Mouse (Mus musculus) T-helper 17 cell (primary cell): ENCODE results near the gene Ino80b.

Experiments used
- in situ Hi-C, 2 experiments: fragments of 300-600 bp; cut with MboI, MseI; formaldehyde crosslinking; loops; 1 replicate in 1 of 2; 2 replicates in 1 of 2; pipeline ENCODE4 v1.15.1; 2025; ENCODE audit warnings: high pct_unique_total_duplicates in 2 of 2

Ino80b gene

DNA sequence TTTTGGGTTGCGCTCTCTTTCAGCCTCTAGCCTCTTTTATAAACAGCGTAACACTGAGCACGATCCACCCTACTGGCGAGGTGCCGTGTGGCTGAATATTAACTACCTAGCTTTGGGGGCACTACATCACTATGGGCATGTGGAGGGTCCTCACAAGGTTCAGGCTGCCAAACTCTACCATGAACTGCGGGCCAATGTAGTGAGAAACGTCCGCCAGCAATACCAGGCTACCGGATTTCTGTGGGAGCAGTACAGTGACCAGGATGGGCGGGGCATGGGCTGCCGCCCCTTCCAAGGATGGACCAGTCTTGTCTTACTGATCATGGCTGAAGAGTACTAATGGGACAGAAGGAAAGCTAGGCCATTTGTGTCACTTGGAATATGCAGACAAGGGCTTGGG lies 6.9 kb downstream of the Ino80b start:
- in situ Hi-C loops: loop anchor here in 1 of 2 experiments (5.0 to 10.0 kb wide), 2 partner anchors 46 to 876 kb away; partner anchors contain the start of gene Tlx2

DNA sequence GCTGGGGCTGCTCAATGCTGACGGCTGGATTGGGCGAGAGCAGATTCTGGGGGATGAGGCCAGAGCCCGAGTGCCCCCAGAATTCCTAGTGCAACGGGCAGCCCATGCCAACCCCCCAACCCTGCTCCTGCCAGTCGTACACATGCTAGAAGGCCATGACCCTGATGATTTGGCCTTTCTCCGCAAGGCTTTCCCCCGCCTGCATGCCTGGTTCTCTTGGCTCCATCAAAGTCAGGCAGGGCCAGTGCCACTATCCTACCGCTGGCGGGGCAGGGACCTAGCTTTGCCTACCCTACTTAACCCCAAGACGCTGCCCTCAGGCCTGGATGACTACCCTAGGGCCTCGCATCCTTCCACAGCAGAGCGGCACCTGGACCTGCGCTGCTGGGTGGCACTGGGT lies 7.6 kb downstream of the Ino80b start:
- in situ Hi-C loops: loop anchor here in 1 of 2 experiments (5.0 to 10.0 kb wide), 2 partner anchors 45 to 877 kb away; partner anchors contain the start of gene Tlx2

DNA sequence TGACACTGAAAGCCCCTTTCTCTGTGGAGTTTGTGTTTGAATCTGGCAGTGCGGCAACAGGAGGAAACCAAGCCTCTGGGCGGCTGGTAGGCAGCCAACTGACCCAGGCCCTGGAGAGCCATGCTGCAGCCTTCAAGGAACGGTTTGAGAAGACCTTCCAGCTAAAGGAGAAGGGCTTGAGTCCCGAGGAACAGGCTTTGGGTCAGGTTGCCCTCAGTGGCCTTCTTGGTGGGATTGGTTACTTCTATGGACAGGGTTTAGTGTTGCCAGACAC lies 8.1 kb downstream of the Ino80b start:
- in situ Hi-C loops: loop anchor here in 1 of 2 experiments (5.0 to 10.0 kb wide), 2 partner anchors 45 to 878 kb away; partner anchors contain the start of gene Tlx2

DNA sequence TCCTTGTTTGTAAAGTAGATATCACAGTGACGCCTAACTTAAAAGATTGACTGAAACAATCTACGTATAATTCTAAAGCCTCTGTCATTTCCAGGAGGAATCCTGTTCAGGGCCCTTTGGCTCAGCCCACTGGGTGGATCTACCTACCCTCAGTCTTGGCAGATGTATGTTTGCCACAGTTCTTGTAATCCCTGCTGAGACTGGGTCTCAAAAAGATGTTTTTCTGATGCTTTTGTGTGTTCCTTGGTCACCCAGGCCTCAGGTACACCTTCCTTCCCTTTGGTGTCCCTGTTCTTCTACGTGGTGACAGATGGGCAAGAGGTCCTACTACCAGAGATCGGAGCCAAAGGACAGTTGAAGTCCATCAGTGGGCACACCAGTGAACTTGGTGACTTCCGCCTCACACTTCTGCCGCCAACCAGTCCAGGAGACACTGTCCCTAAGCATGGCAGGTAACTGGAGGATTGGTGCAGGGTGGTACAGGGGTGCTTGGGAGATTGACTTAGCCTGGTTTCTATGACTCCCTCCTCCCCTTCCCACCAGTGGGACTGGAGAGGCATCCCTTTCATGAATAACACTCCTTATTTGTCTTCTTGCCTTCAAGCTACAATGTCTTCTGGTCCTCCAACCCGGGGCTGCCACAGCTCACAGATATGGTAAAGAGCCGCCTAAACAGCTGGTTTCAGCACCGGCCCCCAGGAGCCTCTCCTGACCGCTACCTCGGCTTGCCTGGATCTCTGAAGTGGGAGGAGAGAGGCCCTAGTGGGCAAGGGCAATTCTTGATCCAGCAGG lies 8.7 kb downstream of the Ino80b start:
- in situ Hi-C loops: loop anchor here in 1 of 2 experiments (5.0 to 10.0 kb wide), 2 partner anchors 44 to 878 kb away; partner anchors contain the start of gene Tlx2

DNA sequence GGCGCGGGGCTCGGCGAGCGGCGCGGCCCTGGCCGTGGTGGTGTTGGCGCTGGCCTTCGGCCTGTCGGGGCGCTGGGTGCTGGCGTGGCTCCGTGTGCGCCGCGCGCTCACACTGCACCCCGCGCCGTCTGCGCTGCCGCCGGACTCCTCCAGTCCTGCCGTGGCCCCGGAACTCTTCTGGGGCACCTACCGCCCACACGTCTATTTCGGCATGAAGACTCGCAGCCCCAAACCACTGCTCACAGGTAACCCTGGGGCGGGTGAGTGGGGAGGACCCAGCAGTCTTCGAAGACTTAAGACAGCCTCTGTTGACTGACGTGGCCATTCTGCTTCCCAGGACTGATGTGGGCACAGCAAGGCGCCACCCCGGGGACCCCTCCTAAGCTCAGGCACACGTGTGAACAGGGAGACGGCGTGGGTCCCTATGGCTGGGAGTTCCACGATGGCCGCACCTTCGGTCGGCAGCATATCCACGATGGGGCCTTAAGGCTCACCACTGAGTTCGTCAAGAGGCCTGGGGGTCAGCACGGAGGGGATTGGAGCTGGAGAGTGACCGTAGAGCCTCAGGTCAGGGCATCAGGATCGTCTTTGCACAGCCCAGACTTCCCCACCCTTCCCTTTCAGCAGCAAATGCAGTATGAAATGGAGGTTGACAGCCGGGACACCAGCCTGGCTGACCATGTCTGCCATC lies 9.4 kb downstream of the Ino80b start:
- in situ Hi-C loops: loop anchor here in 1 of 2 experiments (5.0 to 10.0 kb wide), 2 partner anchors 44 to 879 kb away; partner anchors contain the start of gene Tlx2

DNA sequence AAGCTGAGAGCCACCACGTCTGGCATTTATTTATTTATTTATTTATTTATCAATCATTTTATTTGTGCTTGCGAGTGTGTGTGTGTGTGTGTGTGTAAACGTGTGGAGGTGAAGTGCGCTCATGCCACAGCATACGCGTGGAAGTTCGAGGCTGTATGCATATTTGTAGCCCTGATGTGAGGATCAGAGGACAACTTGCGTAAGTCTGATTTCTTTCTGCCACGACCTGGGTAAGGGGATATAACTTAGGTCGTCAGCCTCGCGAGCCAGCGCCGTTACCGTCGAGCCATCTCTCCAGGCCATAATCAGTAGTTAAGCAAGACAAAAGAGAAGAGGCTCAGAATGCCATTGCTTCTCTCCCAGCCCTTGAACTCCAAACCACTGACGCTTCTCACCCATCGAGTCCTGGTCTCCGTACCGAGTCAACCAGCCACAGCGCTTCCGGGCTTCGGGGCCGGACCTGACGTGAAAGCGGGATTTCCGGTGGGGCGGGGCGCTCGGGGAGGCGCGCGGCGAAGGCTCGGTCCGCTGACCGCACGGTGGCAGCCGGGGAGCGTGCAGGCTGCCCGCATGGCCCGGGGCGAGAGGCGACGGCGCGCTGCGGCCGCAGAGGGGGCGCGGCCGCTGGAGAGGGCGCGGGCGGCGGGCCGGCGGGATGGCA lies 10.1 kb downstream of the Ino80b start, which contains the start of gene Mogs:
TSS of gene Mogs (plus strand) at position 486 of the 661 bp plus-strand sequence.
- in situ Hi-C loops: loop anchor here in 1 of 2 experiments (5.0 to 10.0 kb wide), 2 partner anchors 43 to 880 kb away; partner anchors contain the start of gene Tlx2

DNA sequence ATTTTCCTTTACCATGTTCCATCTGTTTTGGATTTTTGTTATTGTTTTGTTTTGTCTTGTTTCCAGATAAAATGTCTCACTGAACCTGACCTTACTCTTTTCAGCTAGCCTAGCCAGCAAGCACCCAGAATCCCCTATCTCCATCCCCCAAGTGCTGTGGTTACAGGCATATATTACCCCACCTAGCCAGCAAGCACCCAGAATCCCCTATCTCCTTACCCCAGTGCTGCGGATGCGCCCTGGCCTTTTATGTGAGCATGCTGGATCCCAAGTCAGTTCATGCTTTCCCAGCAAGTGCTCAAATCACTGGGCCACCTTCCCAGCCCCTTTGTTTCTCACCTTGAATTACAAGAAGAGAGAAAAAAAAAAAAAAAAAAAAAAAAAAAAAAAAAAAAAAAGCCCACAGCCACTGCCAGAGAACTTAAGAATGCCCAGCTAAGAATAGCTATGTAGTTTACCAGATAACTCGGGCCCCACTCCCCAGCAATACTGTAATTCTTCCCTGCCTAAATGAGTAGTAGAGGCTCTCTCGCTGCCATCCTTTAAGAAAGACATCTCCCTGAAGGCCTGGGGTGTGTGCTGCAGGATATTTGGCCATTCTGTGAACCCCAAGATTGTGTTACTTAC lies 13.6 kb downstream of the Ino80b start:
- in situ Hi-C loops: loop anchor here in 1 of 2 experiments (10.0 kb wide), 1 partner anchor 883 kb away; no protein-coding TSS in a partner anchor

DNA sequence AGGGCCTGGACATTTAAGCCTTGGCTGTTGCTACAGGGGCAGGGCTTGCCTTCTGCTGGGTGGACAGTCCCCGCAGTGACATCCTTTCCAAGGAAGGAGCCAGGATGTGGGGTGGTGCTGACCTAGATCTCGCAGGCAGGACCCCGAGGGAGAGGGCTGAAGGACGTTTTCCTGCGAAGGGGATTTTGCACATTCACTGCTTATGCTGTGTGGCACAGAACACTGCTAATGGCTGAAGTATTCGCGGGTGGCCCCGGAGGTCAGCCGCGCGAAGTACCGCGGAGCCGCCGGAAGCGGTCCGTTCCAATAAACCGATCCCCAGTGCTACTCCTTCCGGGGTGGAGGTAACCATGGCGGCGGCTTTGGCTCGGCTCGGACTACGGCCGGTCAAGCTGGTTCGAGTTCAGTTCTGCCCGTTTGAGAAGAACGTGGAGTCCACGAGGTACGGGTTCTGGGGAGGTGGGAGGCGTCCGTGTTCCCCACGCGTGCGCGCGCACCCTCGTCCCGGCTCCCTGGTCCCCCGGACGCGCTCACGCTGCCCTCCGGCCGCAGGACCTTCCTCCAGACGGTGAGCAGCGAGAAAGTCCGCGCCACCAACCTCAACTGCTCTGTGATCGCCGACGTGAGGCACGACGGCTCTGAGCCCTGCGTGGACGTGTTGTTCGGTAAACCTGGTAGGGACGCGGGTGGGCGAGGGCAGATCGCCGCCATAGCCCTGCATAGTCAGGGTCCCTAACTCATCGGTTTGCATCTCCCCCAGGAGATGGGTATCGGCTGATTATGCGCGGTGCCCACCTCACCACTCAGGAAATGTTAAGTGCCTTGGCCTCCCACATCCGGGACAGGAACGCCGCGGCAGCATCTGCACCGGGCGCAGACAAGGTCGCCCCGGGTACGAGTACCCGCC lies 16.2 kb downstream of the Ino80b start, which contains the start of gene Mrpl53:
TSS of gene Mrpl53 (plus strand) at position 279 of the 907 bp plus-strand sequence.
- in situ Hi-C loops: no loop called here

DNA sequence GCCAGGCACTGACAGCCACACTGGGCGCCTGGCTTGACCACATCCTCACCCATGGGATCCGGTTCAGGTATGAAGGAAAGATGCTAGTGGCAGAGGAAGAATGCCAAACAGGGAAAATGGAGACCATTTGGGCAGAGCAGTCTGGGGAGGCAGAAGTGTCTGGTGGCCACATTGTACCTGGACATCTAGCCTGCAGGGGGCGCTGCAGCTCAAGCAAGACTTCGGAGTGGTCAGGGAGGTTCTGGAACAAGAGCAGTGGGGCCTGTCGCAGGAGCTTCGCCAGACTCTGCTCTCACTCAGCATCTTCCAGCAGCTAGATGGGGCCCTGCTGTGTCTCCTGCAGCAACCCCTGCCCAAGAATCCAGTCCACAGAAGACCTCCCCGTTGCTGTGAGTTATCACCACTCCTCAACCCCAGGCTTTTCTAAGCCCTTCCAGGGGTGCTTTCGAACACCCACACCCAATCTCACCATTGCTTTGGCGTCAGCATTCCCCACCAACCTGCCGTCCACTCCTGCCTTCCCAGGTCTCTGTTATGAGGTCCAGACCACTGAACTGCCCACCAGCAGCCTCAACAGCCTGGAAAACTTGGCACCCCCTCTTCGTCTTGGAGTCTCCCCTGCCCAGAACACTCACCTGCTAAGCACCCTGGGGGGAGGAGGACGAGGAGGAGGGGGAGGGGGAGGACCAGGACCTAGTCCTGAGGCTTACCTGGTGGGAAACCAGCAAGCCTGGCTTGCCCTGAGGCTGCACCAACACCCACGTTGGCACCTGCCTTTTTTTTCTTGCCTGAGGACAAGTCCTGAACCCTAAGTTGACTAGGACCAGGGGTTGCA lies 17.4 kb downstream of the Ino80b start:
- in situ Hi-C loops: no loop called here

DNA sequence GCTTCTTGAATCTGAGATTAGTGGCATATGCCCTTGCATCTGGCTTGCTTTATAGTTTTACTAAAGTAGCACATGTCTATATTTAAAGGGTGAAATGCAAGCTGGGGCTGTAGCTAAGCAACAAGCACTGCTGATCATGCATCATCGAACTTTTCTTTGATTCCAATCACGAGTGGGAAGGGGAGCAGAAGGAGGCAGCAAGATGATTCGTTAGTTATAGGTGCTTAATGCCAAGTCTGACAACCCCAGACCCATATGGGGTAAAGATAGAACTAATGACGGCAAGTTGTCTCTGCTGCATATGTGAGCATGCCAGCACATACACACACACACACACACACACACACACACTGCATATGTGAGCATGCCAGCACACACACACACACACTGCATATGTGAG lies 21.1 kb downstream of the Ino80b start:
- in situ Hi-C loops: loop anchor here (5.0 kb wide), 3 partner anchors 107 to 173 kb away; no protein-coding TSS in a partner anchor

DNA sequence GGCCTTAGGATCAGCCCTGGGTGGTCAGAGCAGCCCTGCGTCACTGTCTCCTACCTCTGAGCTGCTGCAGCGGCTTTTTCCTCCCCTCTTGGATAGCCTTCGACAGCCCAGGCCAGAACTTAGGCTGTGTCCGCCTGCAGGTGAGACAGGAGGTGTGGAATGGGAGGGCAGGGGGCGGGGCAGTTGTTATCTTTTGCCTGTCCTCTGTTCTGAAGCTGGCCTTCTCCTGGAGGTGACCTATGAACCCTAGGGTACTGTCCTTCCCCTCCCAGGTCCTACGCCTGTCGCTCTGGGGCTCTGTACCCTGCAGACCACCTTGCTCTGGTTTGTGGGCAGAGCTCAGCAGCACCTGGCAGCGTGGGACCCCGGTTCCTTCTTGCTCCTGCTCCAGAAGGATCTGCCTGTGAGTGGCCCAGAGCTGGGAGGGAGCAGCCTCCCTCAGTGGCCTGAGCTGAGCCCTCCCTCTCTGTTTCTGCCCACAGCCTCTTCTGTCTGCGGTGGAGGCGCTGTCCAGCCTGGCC lies 22.0 kb downstream of the Ino80b start:
- in situ Hi-C loops: loop anchor here (5.0 kb wide), 3 partner anchors 106 to 174 kb away; no protein-coding TSS in a partner anchor

DNA sequence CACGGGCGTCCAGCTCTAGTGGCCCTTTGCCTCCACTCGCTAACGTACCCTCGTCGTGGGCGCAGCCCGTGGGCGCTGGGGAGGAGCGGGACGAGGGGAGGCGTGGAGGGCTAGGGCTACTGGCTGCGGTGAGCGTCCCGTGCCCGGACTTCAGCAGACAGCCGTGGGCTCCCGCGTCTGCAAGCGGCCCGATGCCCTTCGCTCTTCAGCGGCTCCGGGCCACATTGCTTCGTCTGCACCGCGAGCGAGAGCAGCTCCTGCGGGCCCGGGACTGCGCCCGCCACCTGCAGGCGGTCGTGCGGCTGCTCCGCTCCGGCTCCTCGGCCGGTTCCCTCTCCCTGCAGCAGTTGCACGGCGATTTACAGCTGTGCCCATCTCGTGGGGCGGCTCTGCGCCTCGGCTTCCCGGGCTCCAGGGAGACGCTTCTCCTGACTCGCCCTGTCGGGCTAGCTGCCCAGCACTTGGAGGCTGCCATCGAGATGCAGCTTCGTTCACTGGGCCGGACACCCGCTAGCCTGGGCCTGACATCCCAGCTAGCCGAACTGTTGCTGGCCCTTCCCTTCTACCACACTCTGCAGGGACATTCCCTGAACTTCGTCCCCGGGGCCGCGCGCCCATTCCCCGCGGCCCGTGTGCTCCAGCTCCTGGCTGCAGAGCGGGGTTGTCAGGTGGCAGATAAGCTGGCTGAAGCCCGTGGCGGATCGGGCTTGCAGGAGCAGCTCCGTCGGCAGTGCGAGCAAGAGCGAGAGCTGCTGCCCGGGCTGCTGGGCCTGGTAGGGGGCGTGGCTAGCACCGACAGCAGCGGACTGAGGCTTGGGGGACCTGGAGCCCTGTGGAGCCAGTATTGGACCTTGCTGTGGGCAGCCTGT lies 23.3 kb downstream of the Ino80b start:
- in situ Hi-C loops: loop anchor here (5.0 kb wide), 3 partner anchors 105 to 175 kb away; no protein-coding TSS in a partner anchor

DNA sequence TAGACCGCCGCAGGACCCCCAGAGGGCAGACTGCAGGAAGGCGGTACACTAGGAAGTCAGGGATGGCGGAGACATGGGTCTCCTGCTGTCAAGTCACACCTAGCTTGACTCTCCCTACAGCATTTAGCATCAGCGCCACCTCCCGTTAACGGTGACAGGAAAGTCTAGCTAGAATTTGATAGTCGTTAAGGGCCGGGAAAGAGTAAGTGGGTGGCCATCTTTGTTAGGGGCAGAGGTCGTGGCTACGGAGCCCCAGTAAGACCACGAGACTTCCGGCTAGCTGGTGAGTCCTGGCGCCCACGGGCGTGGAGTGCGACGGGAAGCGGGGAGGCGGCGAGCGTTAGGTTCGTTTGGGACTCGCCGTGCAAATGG lies 23.9 kb downstream of the Ino80b start, which contains the start of the genes Ccdc142 and Gm42688:
TSS of gene Ccdc142 (plus strand) at position 286 of the 372 bp plus-strand sequence.
TSS of gene Gm42688 (plus strand) at position 302 of the 372 bp plus-strand sequence.
- in situ Hi-C loops: loop anchor here (5.0 kb wide), 3 partner anchors 104 to 176 kb away; no protein-coding TSS in a partner anchor

DNA sequence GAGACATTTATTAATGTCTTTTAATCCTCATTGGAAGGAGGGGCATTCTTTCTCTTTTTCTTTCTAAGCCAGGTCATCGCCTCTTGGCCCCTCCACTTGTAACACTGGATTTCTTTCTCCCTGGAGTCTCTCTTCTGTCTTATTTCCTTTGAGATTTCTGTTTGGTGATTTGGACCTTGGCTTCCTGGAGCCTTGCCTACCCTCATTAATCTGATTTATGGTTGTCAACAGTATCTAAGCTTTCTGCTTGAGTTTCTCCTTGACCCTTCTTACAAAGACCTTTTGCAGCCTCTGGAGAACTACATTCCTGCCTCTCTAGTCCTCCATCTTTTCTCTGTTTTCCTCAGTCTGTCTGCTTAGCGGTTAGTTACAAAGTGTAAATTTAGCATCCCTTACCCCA lies 26.8 kb downstream of the Ino80b start:
- in situ Hi-C loops: no loop called here

DNA sequence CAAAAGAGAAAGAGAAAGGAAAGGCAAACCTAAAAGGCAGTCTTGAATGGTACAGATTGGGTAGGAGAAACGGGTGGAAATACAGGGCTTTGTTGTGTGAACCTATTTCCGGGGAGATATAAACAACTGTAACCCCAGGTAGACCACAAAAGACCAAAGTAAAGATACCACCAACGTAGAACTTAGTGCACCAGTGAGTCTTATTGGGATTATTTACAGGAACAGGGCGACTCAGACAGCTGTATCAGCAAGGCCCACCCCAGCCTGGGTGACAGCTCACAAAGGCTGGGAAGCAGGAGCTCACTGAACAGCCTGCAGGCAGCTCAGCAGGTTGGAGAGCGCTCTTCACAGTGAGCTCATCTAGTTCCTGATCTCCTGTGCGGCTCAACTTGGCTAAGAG lies 29.3 kb downstream of the Ino80b start:
- in situ Hi-C loops: no loop called here

DNA sequence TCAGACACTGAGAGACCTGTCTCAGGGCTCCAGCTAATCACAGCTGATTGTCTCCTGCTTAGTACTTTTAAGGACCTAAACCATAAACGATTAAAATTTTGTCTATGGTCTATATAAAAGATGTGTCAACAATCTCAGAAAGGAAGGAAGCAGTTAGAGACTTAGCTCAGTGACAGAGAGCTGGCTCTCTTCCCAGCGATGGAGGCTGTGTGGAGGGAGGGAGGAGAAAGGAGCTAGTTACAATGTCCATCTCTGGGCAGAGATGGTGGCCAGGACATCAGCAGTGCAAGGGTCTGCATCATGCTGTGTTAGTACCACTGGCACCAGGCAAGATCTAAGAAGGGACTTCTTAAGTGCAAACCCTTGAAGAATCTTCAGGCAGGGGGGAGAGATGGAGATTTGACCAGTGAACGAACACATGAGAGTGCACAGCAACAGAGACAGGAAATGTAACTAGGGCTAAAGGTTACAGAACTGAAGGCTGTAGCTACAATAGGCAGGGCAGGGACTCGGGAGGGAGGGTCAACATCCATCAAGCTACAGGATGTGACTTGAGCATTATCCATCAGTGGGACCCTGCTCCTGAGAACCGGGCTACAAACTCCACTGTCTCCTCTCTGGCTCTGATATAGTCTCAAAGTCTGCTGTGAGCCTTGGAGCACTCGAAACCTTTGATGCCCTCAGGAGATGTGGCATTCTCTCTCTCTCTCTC lies 32.7 kb downstream of the Ino80b start:
- in situ Hi-C loops: no loop called here

DNA sequence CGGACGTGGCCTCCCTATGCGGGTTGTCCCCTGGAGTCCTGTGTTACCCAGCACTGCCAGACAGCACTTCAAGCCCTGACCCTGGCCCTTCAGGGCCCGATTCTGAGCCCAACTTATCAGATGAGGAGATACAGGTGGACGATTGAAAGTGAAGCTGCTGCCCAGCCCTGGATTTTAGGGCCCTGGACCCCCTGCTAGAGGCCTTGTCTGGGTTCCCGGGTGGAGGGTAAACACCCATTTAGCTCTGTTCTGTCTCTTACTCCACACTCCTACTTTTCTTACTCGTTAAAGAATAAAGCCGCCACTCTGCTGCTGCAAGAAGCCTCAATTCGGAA lies 37.3 kb downstream of the Ino80b start:
- in situ Hi-C loops: no loop called here
